Mouse (Mus musculus) kidney, adult 2 months (tissue): ENCODE data around the gene Morc2a. TPM values are rescaled to one million over a fixed set of nuclear protein-coding genes. Genes with fewer than 3 reads are reported as not detected.
"Not testable (repeated sequence)": the region's sequence is repeated elsewhere in the genome, so short reads cannot be mapped to it uniquely, and the experiment has no call there.

Source experiments
- DNase-seq: peaks from one replicate; pipeline ENCODE4 v3.0.0; 2021
- H3K27ac ChIP-seq: fragments of 200-500 bp; 2 replicates; pipeline ENCODE4 v1.5.1; 2012; ENCODE audit warnings: low read depth, low read length, control low read depth, inconsistent platforms; ENCODE audit not compliant: insufficient read depth
- H3K27me3 ChIP-seq: fragments of 200-500 bp; replicated peaks from 2 replicates; pipeline ENCODE4 v1.6.1; 2012; ENCODE audit warnings: mild to moderate bottlenecking, moderate library complexity, low read length, inconsistent platforms; ENCODE audit not compliant: control insufficient read depth, insufficient read depth
- H3K36me3 ChIP-seq: fragments of 200-500 bp; 2 replicates; pipeline ENCODE4 v1.6.1; 2012; ENCODE audit warnings: mild to moderate bottlenecking, moderate library complexity, low read length, inconsistent platforms; ENCODE audit not compliant: control insufficient read depth, insufficient read depth
- H3K4me1 ChIP-seq: fragments of 200-500 bp; 2 replicates; pipeline ENCODE4 v1.6.1; 2011; ENCODE audit warnings: low read length; ENCODE audit not compliant: control insufficient read depth, insufficient read depth
- H3K4me3 ChIP-seq: fragments of 200-500 bp; 2 replicates; pipeline ENCODE4 v1.5.1; 2011; ENCODE audit warnings: mild to moderate bottlenecking, low read depth, low read length, control low read depth; ENCODE audit not compliant: insufficient read depth
- CTCF ChIP-seq: fragments of 200-500 bp; conservative IDR thresholded peaks from 2 replicates; pipeline ENCODE4 v1.5.1; 2011; ENCODE audit warnings: low read depth, mild to moderate bottlenecking, control low read depth, low read length, moderate library complexity, mixed read lengths; ENCODE audit not compliant: insufficient read depth, insufficient read length
- POLR2A ChIP-seq: fragments of 200-500 bp; IDR thresholded peaks from one replicate; pipeline ENCODE4 v1.6.1; 2011; ENCODE audit warnings: low read depth, low read length, control low read depth
- WGBS: fragments of 180-500 bp; shearing (Covaris S2); methylation state at CpG from one replicate; pipeline ENCODE4 v1.1.7; 2018; 5-methylcytosine and 5-hydroxymethylcytosine counted together
- polyA plus RNA-seq: library from polyadenylated mRNA; depleted of rRNA; stranded (reverse); fragments of >200 nt; gene quantifications from 2 replicates; pipeline ENCODE4 v1.2.3, GENCODE M21; 2012; rRNA removed

The Morc2a gene
- polyA plus RNA-seq = 8.6 and 9.2 TPM in 2 replicates

DNA sequence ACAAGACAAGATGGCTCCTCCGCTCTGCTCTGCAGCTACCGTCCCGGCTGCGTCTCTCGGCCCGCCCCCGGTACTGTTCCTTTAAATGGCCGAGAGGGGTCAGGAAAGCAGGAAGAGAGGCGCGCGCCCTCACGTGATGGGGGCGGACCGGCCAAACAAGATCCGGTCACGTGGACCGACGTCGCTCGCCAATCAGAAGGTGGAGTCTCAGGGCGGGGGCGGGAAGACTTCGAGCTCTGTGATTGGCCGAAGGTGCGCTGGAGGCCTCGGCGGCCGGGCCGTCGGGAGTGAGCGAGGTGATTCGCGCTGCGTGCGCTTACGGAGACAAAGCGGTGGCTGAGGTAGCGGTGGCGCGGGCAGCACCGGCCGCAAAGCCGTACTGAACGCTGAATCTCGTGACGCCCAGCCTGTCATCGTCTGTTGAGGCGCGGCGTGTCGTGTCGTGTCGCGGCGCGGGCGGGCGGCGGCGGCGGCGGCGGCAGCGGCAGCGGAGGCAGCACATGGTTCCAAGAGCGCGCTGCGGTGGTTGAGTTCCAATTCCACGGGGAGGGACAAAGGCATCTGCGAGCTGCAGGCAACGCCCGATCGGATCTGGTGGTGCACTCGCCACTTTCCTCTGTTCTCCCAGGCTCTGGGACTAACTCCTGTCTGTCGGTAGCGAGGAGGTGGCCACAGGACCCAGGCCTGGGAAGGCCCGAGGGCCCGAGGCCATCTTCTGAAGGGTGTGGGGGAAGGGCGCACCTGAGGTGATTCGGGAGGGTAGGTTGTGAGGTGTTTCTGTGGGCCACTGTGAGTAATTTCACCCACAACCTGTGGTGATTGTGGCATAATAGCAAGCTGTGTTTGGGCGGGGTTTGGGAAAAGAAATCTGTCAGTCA, at the start of gene Morc2a:
Gene Morc2a (plus strand): TSS at position 228 of the 878 bp plus-strand sequence.
- H3K27ac ChIP-seq = peak within 1 kb of the TSS; percentile 89
- WGBS = 1% methylated on average over 81 of the region's 81 CpGs
- DNase-seq = peak; percentile 99
- H3K36me3 ChIP-seq = peaks cover 16% of the 10 kb centered on the region
- peak within 1 kb of the TSS; percentile 92 for H3K4me3 ChIP-seq
- no peaks in the 10 kb centered on the region for H3K27me3 ChIP-seq
- H3K4me1 ChIP-seq = peaks cover 8% of the 10 kb centered on the region; the same call in 1 of the 2 replicates
- TF ChIP-seq POLR2A (peak; percentile 73), CTCF (no peak)

DNA sequence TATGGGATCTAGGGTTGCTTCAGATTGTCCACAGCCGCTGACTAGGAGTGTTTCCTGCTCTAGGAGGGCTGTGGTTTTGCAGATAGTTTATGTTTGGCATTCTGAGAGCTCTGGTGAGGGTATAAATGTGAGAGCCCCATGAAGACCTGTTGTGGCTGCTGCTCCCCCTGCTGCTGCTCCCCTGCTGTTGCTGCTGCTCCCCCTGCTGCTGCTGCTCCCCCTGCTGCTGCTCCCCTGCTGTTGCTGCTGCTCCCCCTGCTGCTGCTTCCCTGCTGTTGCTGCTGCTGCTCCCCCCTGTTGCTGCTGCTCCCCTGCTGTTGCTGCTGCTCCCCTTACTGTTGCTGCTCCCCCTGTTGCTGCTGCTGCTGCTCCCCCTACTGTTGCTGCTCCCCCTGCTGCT, 47.0 kb upstream of the Morc2a start:
- H3K27ac ChIP-seq, DNase-seq, H3K27me3 ChIP-seq, H3K4me3 ChIP-seq, H3K4me1 ChIP-seq, H3K36me3 ChIP-seq: not testable (repeated sequence)
- 51% methylated on average over 1 of the region's 1 CpGs for WGBS
- 0 out of 2 replicates have a peak, but pooled peaks have one; percentile 3 for TF ChIP-seq CTCF

DNA sequence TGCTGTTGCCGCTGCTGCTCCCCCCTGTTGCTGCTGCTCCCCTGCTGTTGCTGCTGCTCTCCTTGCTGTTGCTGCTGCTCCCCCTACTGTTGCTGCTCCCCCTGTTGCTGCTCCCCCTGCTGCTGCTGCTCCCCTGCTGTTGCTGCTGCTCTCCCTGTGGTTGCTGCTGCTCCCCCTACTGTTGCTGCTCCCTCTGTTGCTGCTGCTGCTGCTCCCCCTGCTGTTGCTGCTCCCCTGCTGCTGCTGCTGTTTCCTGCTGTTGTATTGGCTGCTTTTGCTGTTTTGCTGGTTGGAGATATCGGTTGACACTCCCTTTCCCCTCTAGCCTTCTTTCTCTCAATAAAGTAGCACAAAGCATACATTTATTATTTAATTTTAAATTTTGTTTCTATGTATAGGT, 46.3 kb upstream of the Morc2a start:
- not testable (repeated sequence) for H3K36me3 ChIP-seq, H3K4me3 ChIP-seq, H3K27ac ChIP-seq, H3K4me1 ChIP-seq, H3K27me3 ChIP-seq
- peak; percentile 55 for DNase-seq
- 41% methylated on average over 2 of the region's 2 CpGs for WGBS
- TF ChIP-seq CTCF = peak; percentile 68

DNA sequence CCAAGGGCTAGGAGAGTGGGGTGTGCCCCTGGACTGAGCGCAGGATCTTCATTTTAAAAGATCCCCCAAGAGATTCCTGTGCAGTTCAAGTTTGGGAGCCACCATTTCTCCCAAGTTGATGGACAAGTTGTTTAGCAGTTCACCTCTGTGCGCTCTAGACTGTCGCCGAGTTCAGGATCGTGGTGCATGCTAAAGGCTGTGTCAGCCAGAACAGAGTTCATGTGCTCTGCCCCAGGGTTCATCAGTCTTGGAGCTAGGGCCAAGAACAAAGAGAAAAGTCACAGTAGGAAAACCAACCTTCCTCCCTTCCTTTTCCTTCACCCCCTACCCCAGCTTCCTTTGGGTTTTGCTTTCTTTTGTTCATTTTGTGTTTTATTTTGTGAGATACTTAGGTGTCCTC, 42.5 kb upstream of the Morc2a start:
- Histone ChIP-seq H3K36me3 (no peaks in the 10 kb centered on the region), H3K27me3 (no peaks in the 10 kb centered on the region), H3K27ac (no peak overlapping the region), H3K4me3 (no peak overlapping the region), H3K4me1 (no peaks in the 10 kb centered on the region)
- 52% methylated on average over 5 of the region's 5 CpGs for WGBS
- DNase-seq = peak; percentile 66
- TF ChIP-seq CTCF (no peak), POLR2A (no peak)

DNA sequence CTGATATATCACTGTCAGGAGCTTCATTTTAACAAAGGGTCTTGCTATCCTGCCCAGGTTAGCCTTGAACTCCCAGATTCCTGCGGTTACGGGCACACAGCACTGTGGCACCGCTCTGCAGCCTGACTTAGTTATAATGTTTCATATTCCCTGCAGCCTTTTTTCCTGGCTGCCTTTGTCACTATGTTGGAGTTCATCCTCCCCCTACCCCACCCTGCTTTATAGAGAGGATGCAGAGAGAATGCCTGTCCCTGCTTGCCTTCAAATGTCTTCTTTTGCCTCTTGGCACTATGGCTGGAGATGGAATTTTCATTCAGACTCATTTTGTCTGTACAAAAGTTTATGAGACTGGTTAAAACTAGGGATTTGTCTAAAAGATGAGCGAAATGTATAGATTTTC, 33.4 kb upstream of the Morc2a start:
- DNase-seq = no peak
- no peak overlapping the region for H3K4me3 ChIP-seq
- no peaks in the 10 kb centered on the region; the same call in 1 of the 2 replicates for H3K27me3 ChIP-seq
- H3K4me1 ChIP-seq = no peaks in the 10 kb centered on the region
- no peaks in the 10 kb centered on the region for H3K36me3 ChIP-seq
- no peak for TF ChIP-seq CTCF
- no peak for TF ChIP-seq POLR2A
- WGBS = 95% methylated on average over 4 of the region's 4 CpGs
- H3K27ac ChIP-seq = no peak overlapping the region

DNA sequence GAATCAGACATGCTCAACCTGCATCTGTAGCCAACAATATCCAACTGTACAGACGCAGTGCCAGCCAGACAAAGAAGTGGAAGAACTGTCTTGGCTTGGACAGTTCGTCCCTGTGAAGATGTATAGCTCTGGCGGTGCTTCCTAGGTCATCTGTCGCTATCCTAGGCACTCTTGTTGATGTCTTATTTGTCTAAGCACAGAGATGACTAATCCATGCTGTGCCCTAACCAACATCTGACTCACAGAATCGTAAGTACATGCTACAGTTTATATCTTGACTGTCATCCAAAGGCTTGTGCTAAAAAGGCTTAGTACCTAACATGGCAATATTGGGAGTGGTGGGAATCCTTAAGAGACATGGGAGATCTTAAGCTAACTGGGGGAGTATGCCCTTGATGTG, 26.2 kb upstream of the Morc2a start:
- H3K27ac ChIP-seq = no peak overlapping the region
- no peaks in the 10 kb centered on the region for H3K27me3 ChIP-seq
- WGBS = 92% methylated on average over 5 of the region's 5 CpGs
- no peak for DNase-seq
- H3K36me3 ChIP-seq = no peaks in the 10 kb centered on the region
- TF ChIP-seq CTCF = no peak
- no peak for TF ChIP-seq POLR2A
- no peaks in the 10 kb centered on the region for H3K4me1 ChIP-seq
- H3K4me3 ChIP-seq = no peak overlapping the region

DNA sequence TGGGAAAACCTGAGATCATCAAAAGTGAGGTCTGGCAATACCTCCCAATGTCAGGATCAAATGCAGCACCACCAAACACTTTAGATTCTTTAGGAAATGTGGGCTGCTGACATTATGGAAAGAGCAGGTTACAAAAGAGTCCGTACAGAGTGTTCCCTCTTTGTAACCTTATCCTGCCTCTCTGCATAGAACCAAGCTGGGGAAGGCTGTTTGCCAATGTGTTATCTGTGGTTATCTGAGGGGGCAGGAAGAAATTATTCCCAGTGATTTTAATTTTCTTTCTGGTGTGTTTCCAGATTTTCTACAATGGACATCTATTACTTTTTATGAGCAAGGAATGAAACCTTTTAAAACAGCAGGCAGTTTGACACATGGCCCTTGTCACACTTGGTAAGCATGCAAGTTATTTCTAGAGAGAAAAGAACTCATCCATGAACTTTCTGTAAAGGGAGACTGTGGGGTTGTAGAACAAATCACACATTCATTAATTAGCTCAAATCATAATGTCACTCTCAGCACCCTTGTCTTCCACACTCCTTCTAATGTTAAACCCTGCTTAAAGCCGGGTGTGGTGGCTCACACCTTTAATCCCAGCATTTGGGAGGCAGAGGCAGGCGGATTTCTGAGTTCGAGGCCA, 24.5 kb upstream of the Morc2a start:
- WGBS = 71% methylated on average over 4 of the region's 4 CpGs
- H3K36me3 ChIP-seq = no peaks in the 10 kb centered on the region
- H3K27me3 ChIP-seq = no peaks in the 10 kb centered on the region; the same call in 1 of the 2 replicates
- H3K4me1 ChIP-seq = no peaks in the 10 kb centered on the region
- no peak overlapping the region for H3K27ac ChIP-seq
- H3K4me3 ChIP-seq = no peak overlapping the region
- DNase-seq = peak; percentile 23
- TF ChIP-seq CTCF (no peak), POLR2A (no peak)
